Mouse (Mus musculus) layer of hippocampus, postnatal 25 days (tissue): ENCODE data around the gene Ctsm. TPM values are rescaled to one million over a fixed set of nuclear protein-coding genes. Genes with fewer than 3 reads are reported as not detected.
"Not testable (repeated sequence)": the region's sequence is repeated elsewhere in the genome, so short reads cannot be mapped to it uniquely, and the experiment has no call there.

Source experiments
- DNase-seq, 2 experiments: peaks; one replicate each; pipeline ENCODE4 v3.0.0; 2022; ENCODE audit warnings: mixed read lengths in 2 of 2, low spot score in 1 of 2; ENCODE audit errors: extremely low spot score in 1 of 2
- total RNA-seq, 2 experiments: library from RNA; stranded (reverse); gene quantifications; 2 replicates each; pipeline ENCODE4 v1.2.3; 2021

Gene Ctsm
- not detected for total RNA-seq

DNA sequence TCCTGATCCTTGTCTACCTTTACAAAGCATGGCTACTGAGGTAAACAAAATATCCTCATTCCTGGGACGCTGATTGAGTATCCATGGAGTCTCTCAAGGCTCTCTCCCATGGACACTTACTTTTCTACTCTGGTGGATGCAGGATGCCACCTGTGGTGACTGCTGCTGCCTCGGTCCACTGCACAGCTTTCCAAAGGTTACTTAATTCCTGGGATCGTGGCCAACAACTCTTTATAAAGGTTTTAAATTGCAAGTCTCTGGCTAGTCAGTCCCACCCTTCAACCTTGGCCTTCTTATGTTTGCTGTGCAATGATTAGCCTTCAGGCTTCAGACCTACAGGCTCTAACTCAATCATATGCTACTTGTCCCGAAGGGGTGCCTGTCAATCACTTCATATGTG is at the start of gene Ctsm:
Gene Ctsm (minus strand): TSS at position 209 of the 400 bp plus-strand sequence.
- DNase-seq = no peak

GRCm38 (mm10) chr13:61570027-61570426 is 28.4 kb upstream of the Ctsm start, which contains the start of gene Cts3:
TSS of gene Cts3 (minus strand) at chr13:61570127.
- no peak for DNase-seq

GRCm38 (mm10) chr13:61568074-61568473 is 26.4 kb upstream of the Ctsm start, which contains the start of gene Gm49352:
TSS of gene Gm49352 (minus strand) at chr13:61568174.
- not testable (repeated sequence) for DNase-seq

Other genes starting within 250 kb of the Ctsm start
- not detected for gene Cts7, start 183.6 kb downstream of the Ctsm start, total RNA-seq
- not detected for gene Gm49352, start 26.3 kb upstream of the Ctsm start, total RNA-seq
- gene Cts3, start 28.3 kb upstream of the Ctsm start, total RNA-seq = not detected